Mouse (Mus musculus): ENCODE results near the gene Erbb2. TPM values are rescaled to one million over a fixed set of nuclear protein-coding genes. Genes with fewer than 3 reads are reported as not detected.
"Not testable (repeated sequence)": the region's sequence is repeated elsewhere in the genome, so short reads cannot be mapped to it uniquely, and the experiment has no call there.

Gene Erbb2
- polyA plus RNA-seq, 1 experiment from 2014 or later = 5.6 TPM

- no peaks in the 10 kb centered on the region for H3K9me3 ChIP-seq (replicated peaks)
- WGBS (ENCODE audit: insufficient replicate concordance) = 56% methylated on average over 5 of the region's 5 CpGs
- no peaks in the 10 kb centered on the region for H3K4me1 ChIP-seq
Observed at GRCm38 (mm10) chr11:98376756-98377155, 35.5 kb upstream of the Erbb2 start.

GRCm38 (mm10) chr11:98377787-98378186 is 34.5 kb upstream of the Erbb2 start:
- no peak overlapping the region for H3K4me2 ChIP-seq
- no peaks in the 10 kb centered on the region for H3K4me1 ChIP-seq
- H3K36me3 ChIP-seq = peaks cover 76% of the 10 kb centered on the region
- no peak overlapping the region for H3K27ac ChIP-seq
- no peaks in the 10 kb centered on the region for H3K9me3 ChIP-seq (replicated peaks)
- ATAC-seq = no peak
- H3K9ac ChIP-seq = no peak overlapping the region
- no peaks in the 10 kb centered on the region for H3K27me3 ChIP-seq (replicated peaks)
- WGBS (ENCODE audit: insufficient replicate concordance) = 72% methylated on average over 11 of the region's 11 CpGs
- H3K4me3 ChIP-seq = no peak overlapping the region

More at GRCm38 (mm10) chr11:98376756-98377155, 35.5 kb upstream of the Erbb2 start:
- peaks cover 77% of the 10 kb centered on the region for H3K36me3 ChIP-seq
- H3K4me2 ChIP-seq = no peak overlapping the region
- H3K27ac ChIP-seq = no peak overlapping the region
- no peak for ATAC-seq
- no peak overlapping the region for H3K4me3 ChIP-seq
- H3K9ac ChIP-seq = no peak overlapping the region
- H3K27me3 ChIP-seq (replicated peaks) = no peaks in the 10 kb centered on the region

GRCm38 (mm10) chr11:98379379-98379778 is 32.9 kb upstream of the Erbb2 start:
- H3K4me3 ChIP-seq = no peak overlapping the region
- H3K27ac ChIP-seq = no peak overlapping the region
- no peak overlapping the region for H3K4me2 ChIP-seq
- no peak for ATAC-seq
- no peak overlapping the region for H3K9ac ChIP-seq
- no peaks in the 10 kb centered on the region for H3K4me1 ChIP-seq
- H3K9me3 ChIP-seq (replicated peaks) = no peaks in the 10 kb centered on the region
- 71% methylated on average over 7 of the region's 7 CpGs for WGBS (ENCODE audit: insufficient replicate concordance)
- peaks cover 66% of the 10 kb centered on the region for H3K36me3 ChIP-seq
- H3K27me3 ChIP-seq (replicated peaks) = peaks cover 16% of the 10 kb centered on the region

- H3K27ac ChIP-seq = no peak overlapping the region
- ATAC-seq = no peak
- no peaks in the 10 kb centered on the region for H3K9me3 ChIP-seq (replicated peaks)
- WGBS (ENCODE audit: insufficient replicate concordance) = 77% methylated on average over 6 of the region's 6 CpGs
- H3K27me3 ChIP-seq (replicated peaks) = peaks cover 23% of the 10 kb centered on the region
- no peaks in the 10 kb centered on the region for H3K4me1 ChIP-seq
- H3K9ac ChIP-seq = no peak overlapping the region
- no peak overlapping the region for H3K4me3 ChIP-seq
- peaks cover 59% of the 10 kb centered on the region for H3K36me3 ChIP-seq
- no peak overlapping the region for H3K4me2 ChIP-seq
Observed at GRCm38 (mm10) chr11:98380106-98380505, 32.2 kb upstream of the Erbb2 start.

- H3K9ac ChIP-seq = no peak overlapping the region
- H3K27ac ChIP-seq = no peak overlapping the region
- H3K4me2 ChIP-seq = no peak overlapping the region
- no peak for ATAC-seq
- H3K4me3 ChIP-seq = no peak overlapping the region
- H3K9me3 ChIP-seq (replicated peaks) = no peaks in the 10 kb centered on the region
- peaks cover 43% of the 10 kb centered on the region for H3K36me3 ChIP-seq
- peaks cover 38% of the 10 kb centered on the region for H3K27me3 ChIP-seq (replicated peaks)
- WGBS (ENCODE audit: insufficient replicate concordance) = 81% methylated on average over 2 of the region's 2 CpGs
- no peaks in the 10 kb centered on the region for H3K4me1 ChIP-seq
Observed at GRCm38 (mm10) chr11:98381651-98382050, 30.6 kb upstream of the Erbb2 start.

GRCm38 (mm10) chr11:98382405-98382804 is 29.9 kb upstream of the Erbb2 start:
- 37% methylated on average over 2 of the region's 2 CpGs for WGBS (ENCODE audit: insufficient replicate concordance)
- Histone ChIP-seq H3K36me3 (peaks cover 36% of the 10 kb centered on the region), H3K27me3 (replicated peaks) (peaks cover 46% of the 10 kb centered on the region)
- not testable (repeated sequence) for H3K4me2 ChIP-seq; H3K27ac ChIP-seq; ATAC-seq; H3K4me3 ChIP-seq; H3K9me3 ChIP-seq (replicated peaks); H3K4me1 ChIP-seq; H3K9ac ChIP-seq

- 54% methylated on average over 14 of the region's 14 CpGs for WGBS (ENCODE audit: insufficient replicate concordance)
- H3K9ac ChIP-seq = no peak within 1 kb of the TSS
- H3K36me3 ChIP-seq = peaks cover 25% of the 10 kb centered on the region
- H3K27me3 ChIP-seq (replicated peaks) = peaks cover 56% of the 10 kb centered on the region
- H3K27ac ChIP-seq = no peak within 1 kb of the TSS
- ATAC-seq = no peak
- H3K4me1 ChIP-seq = no peaks in the 10 kb centered on the region
- no peaks in the 10 kb centered on the region for H3K9me3 ChIP-seq (replicated peaks)
- H3K4me2 ChIP-seq = no peak within 1 kb of the TSS
- no peak within 1 kb of the TSS for H3K4me3 ChIP-seq
Observed at GRCm38 (mm10) chr11:98383261-98384030, 28.8 kb upstream of the Erbb2 start, which contains the start of gene Tcap. Gene Tcap, plus strand, starts transcription at chr11:98383811.

- Histone ChIP-seq H3K9me3 (replicated peaks) (no peaks in the 10 kb centered on the region), H3K9ac (no peak overlapping the region), H3K36me3 (peaks cover 17% of the 10 kb centered on the region), H3K27me3 (replicated peaks) (peaks cover 64% of the 10 kb centered on the region), H3K4me2 (no peak overlapping the region), H3K4me3 (no peak overlapping the region), H3K4me1 (0 out of 2 replicates have a peak, but pooled peaks cover 3% of the 10 kb centered on the region), H3K27ac (no peak overlapping the region)
- 58% methylated on average over 20 of the region's 20 CpGs for WGBS (ENCODE audit: insufficient replicate concordance)
- ATAC-seq = no peak
Observed at GRCm38 (mm10) chr11:98384216-98384615, 28.1 kb upstream of the Erbb2 start.

- Histone ChIP-seq H3K27me3 (replicated peaks) (peaks cover 72% of the 10 kb centered on the region), H3K4me1 (0 out of 2 replicates have a peak, but pooled peaks cover 8% of the 10 kb centered on the region), H3K9me3 (replicated peaks) (no peaks in the 10 kb centered on the region), H3K27ac (no peak overlapping the region), H3K9ac (no peak overlapping the region), H3K36me3 (peaks cover 10% of the 10 kb centered on the region), H3K4me2 (no peak overlapping the region), H3K4me3 (no peak overlapping the region)
- whole genome bisulfite sequencing (ENCODE audit: insufficient replicate concordance) = 56% methylated on average over 8 of the region's 8 CpGs
- ATAC-seq = no peak
Observed at GRCm38 (mm10) chr11:98384721-98385637, 27.3 kb upstream of the Erbb2 start.

GRCm38 (mm10) chr11:98385638-98386585 is 26.4 kb upstream of the Erbb2 start, which contains the start of gene Pnmt:
Gene Pnmt, plus strand, starts transcription at chr11:98386450.
- Histone ChIP-seq H3K9ac (no peak within 1 kb of the TSS), H3K4me2 (no peak within 1 kb of the TSS), H3K4me1 (0 out of 2 replicates have a peak, but pooled peaks cover 8% of the 10 kb centered on the region), H3K27ac (no peak within 1 kb of the TSS), H3K27me3 (replicated peaks) (peaks cover 81% of the 10 kb centered on the region), H3K9me3 (replicated peaks) (no peaks in the 10 kb centered on the region), H3K36me3 (peaks cover under 1% of the 10 kb centered on the region; the same call in 1 of the 2 replicates), H3K4me3 (no peak within 1 kb of the TSS)
- no peak for ATAC-seq
- 37% methylated on average over 25 of the region's 25 CpGs for WGBS (ENCODE audit: insufficient replicate concordance)

- Histone ChIP-seq H3K36me3 (no peaks in the 10 kb centered on the region), H3K27ac (no peak overlapping the region), H3K4me2 (no peak overlapping the region), H3K9ac (no peak overlapping the region), H3K4me3 (no peak overlapping the region), H3K27me3 (replicated peaks) (peaks cover 88% of the 10 kb centered on the region), H3K4me1 (peaks cover 8% of the 10 kb centered on the region; the same call in 1 of the 2 replicates), H3K9me3 (replicated peaks) (no peaks in the 10 kb centered on the region)
- no peak for ATAC-seq
- 12% methylated on average over 24 of the region's 24 CpGs for WGBS (ENCODE audit: insufficient replicate concordance)
Observed at GRCm38 (mm10) chr11:98386596-98386995, 25.7 kb upstream of the Erbb2 start.

Measured in liver, embryonic 12.5 days (tissue).